Mouse (Mus musculus): Measurements from ENCODE around the gene Ncdn.

The Ncdn gene

DNA sequence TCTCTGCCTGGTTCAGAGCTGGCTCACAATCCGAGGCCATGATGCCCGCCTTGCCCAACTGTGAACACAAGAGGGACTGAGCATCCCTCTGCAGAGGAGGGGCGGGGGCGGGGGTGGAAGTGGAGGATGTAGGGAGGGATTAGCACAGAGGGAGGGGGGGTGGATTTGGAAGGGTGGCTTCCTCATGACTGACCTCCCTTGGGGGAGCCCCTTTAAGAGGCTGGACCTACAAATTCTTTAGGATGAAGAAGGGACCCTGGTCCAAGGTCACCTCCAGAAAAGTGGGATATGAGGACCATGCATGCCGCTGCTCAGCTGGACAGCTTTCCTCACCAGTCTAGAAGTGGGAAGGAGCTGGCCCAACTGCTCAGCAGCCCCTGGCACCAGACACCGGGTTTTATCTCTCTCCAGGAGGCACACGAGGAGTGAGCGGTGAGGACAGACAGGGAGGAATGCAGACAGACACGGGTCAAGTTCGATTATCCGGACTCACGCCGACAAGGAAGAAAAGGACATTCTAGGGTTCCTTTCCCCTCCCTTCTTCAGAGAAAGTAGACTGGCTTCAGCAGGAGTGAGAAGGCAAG, 1.1 kb downstream of the Ncdn start:
- DNase-seq, result no peak

DNA sequence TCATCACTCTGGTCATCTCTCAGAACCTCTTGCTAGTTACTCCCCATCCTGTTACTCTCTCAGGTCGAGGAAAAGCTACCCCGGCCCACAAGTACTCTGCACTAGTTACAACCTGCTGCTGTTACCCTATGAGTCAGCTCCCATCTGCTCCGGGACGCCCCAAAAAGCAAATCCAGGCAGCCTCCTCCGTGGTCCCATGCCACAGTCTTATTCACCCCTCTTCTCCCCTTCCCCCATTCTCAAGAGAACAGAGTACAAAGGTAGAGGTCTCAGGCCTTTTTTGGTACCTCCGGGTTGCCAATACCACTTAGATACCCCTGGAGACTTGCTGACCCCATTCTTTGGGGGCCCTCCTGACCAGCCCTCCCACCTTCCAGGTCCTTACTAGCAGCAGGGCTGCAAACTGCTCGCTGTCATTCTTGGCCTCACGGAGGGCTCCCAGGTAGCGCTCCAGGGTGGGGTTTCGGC, 1.6 kb downstream of the Ncdn start:
- no peak for DNase-seq

DNA sequence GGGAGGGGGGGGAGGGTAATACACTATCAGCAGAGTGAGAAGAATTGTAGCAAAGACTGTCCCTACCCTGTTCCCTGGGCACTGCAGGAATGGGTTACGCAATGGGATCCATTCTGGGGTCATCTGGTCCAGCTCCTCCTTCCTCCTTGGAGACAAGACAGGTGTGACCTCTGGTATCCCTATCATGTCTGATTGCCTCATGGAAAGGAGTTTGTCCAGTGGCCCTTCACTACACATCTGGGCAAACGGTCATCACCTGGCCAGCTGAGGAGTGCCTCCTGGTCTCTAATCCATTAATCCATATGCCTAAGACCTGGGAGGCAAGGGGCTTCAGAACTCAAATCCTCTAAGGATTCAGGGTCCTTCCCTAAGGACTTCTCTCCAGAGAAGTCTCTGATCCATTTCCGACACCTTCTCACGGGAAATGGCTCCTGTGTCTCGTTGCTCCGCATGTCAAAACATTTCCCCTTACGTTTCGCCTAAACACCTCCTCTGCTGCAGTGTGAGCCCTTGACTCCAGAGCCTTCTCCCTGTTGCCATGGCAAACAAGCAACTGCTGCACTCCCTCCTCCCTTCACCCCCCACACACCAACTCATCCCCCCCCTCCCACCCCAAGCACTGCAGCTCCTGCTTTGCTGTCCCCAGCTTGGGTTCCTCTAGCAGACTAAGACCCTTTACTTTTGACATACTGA, 2.2 kb downstream of the Ncdn start:
- DNase-seq, result no peak

DNA sequence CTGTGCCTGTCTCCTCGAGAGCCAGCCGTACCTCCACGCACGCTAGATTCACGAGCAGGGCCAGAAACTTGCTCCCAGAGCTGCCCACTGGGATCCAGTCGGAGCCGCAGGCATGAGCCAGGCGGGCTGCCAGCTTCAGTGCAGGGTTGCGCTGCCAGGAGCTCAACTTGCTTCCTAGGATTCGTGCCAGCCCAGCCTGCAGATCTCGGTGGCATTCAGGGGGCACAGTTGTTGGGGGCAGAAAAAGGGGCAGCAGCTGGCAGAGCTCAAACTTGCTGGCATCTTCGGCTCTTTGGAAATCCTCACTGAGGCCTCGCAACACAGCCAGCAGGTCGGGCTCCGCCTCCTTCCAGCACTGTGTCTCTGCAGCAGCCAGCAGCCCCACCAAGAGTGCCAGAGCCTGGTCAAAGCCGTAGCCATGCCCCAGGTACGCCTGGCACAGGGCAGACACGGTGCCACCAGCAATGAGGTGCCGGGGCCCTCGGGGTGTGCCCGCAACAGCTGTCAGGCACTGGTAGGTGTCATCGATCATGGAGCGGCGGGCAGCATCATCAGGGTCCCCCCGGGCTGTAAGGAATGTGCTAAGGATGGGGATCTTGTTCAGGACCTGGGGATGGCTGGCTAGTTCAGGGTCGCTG, 3.1 kb downstream of the Ncdn start:
- DNase-seq, result no peak

DNA sequence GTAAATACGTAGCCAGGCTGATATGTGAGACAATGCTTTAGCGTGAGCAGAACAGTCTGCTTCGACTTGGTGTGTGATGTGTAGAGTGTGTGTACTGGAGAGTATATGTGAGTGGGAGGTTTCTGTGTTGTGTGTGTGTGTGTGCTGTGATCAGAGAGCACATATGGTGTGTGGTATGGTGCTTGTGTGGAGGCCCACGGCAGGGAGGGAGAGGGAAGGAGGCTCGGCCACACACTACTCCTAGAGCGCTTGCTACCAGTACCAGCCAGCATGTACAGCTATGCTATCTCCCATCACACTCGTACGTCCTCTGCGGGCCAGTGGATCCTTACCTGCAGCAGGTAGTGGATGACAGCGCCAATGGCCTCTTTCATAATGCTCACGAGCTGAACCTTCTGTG, 3.7 kb downstream of the Ncdn start:
- DNase-seq, result no peak

DNA sequence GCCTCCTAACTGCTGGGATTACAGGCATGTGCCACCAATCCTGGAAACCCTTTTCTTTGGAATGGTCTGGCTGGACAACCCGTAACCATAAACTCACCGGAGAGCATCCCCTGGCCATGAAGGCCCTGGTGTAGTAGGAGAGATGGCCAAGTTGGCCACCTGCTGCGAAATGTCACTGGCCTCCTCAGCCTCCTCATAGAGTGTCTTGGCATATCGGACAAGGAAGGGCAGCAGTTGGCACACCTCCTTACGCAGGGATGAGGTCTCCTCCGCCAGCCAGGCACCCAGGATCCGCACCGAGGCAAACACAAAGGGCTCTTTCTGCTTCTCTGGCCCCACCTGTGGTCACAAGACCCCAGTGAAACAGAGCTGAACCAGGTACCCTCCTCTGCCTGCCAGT, 4.9 kb downstream of the Ncdn start:
- no peak for DNase-seq

DNA sequence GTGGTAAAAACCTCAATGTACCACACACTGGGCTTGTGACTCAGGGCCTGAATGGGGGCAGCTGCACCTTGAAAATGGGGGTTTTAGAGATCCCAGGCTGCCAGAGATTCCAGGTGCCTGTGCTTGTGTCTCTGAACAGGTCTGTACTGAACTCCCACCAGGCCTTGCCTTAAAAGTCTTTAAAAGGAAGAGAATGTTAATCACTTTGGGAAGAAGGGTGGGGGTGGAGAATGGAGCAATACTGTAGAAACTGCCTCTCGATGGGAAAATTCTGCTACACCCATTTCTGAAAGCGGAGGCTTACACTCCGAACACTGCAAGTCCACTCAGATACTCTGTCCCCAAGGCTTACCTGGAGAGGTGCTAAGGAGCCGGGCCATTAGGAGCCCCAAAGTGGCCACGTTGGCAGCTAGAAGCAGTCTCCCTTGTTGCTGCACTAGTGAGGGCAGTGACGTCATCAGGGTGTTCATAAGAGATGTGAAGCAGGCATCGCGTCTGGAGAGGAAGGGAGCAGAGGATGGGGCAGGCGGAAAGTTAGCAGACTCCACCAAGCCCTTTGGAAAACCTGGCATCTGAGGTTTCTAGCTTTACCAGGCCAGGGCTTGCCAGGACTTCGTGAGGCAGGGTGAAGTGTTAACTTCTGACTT, 6.9 kb downstream of the Ncdn start:
- no peak for DNase-seq

DNA sequence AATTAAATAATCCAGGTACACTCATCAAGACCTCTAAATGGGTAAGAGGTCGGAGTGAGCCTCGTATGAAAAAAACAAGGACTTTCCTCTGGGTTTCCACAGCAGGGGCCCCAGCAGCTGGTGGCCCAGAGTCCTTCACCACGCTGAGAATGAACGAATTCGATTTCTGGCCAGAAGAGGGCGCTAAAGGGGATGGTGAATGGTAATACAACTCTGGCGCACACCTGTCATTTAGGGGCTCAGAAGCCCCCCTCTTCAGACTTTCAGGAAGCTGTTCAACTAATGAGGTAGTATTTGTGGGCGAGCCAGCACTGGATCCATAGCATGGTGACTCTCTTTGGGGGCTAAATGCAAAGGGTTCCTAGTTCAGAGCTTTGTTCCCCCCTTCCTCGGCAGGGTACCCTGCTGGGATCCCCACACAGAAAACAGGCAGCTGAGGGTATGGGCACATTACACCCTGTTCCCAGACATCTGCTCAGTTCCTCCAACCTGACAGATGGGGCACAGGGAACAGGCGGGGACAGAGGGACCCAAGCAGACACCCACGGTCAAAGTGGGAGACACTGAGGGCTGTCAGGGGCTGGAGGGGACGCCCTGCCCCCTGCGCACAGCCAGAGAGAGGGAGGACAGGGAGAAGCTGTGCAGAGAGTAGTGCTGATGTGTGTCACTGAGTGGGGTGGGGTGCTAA, 7.6 kb downstream of the Ncdn start:
- peak; percentile 54 for DNase-seq

DNA sequence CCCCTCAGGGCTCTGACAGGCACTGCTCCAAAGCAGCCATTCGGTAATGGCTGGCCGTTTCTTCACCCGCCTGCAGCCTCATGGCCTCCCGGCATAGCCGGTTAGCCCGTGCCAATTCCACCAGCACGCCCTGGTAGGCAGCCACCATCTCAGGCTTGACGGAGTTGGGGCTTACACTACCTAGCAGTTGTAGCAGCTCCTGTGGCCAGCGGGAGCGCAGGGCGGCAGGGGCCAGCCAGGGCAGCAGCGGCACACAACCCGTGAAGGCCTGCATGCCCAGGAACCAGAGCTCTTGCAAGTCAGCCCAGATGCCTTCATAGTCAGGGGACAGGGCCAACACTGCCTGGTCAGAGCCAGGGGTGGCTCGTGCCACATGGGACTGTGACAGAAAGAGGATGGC, 8.4 kb downstream of the Ncdn start:
- no peak for DNase-seq

DNA sequence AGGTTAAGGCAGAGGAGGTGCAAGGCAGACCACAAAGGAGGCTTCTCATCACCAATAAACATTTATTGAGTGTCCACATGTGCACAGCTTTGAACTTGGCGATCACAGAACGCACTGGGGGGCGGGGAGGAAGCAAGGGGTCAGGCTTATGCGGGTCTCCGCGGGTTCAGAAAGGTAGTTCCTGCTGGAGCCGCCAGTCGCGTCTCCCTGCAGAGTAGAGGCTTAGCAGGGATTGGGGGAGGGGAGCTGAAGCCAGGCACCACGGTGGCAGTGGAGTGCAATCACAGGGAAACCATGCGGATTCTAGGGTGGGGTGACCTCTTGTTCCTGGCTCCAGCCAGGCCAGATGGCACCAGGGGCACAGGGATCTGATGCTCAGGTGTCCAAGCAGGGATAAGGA, 9.5 kb downstream of the Ncdn start:
- DNase-seq, result no peak

DNA sequence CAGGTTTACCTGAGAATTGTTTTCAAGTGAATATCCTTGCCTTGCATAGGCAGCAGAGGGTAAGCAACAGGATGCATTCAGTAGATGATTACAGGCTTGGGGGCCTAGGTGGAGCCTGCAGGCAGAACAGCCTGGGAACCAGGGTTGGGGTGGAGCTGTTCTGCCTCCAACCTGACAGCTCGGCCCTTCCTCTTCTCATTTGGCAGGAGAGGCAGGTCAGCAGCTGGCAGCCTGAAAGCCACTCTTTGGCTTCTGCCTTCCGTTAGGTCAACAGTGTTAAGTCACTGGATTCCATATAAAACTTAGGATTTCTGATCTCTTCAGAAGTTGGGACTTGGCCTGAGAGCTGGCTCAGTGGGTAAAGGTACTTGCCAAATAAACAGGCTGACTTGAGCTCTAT, 10.3 kb downstream of the Ncdn start:
- DNase-seq, result no peak

DNA sequence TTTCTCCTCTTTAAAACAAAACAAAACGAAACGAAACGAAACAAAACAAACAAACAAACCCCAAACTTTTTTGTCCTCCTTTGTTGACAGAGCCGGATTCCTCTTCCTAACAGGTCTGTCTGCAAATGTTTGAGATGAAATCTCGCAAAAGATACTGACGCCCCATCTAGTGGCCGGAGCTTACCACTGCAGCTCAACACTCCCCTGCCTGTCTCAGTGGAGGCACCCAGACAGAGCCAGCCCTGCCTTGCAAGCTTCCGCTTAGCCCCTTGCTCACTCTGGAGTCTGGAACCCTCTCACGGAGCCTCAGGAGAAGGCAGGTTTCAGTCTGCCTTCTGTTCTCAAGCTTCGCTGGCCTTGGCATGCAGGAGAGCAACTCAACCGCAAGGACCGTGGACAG, 11.8 kb downstream of the Ncdn start:
- DNase-seq, result peak; percentile 84

DNA sequence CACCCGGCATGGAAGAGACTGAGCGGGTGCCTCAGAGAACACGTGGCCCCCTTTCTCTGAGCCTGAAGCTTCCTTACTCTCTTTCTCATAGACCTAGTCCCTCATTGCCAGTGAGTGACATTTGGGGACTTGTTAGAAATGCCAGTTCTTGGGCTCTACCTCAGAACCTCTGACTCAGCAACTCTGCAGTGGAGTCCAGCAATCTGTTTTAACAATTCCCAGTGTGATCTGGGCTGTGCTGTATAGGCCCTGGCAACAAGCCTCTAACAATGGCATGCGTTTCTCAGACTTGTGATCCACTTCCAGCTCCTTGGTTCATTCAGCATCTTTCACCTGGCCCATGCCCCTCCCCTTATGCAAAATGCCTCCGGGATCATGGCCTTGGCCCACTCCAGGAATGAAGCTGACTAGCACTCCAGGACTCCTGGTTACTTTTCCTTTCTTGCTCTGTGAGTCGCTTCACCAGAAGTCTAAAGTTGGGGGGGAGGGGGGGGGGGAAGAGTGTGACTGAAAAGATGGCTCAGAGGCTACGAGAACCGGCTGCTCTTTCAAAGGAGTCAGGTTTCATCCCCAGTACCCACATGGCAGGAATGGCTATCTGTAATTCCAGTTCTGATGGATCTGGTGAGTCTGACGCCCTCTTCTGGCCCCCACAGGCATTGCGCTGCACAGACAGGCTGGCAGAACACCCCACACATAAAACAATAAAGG, 13.1 kb downstream of the Ncdn start:
- DNase-seq, result no peak

DNA sequence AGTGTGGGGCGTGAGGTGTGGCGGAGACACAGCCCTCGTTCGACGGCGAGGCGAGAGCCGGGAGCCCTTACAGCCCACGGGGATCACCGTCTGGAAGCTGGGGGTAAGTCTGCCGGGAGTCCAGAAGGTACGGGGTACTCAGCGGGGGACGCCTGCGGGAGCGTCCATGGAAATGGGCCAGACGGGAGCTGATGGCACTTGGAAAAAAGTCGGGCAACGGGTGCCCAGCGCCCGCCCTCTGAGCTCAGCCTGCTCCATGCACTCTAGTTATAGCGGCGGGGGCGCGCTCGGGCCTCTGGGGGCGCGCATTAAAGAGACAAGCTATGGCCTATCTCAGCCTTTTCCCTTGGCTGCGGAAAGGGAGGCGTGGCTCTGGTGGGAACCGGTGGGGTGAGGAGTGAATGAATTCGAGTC, 17.2 kb downstream of the Ncdn start, which contains the start of gene Tfap2e:
Gene Tfap2e (minus strand): TSS at position 240 of the 414 bp plus-strand sequence.
- DNase-seq, result peak; percentile 51

DNA sequence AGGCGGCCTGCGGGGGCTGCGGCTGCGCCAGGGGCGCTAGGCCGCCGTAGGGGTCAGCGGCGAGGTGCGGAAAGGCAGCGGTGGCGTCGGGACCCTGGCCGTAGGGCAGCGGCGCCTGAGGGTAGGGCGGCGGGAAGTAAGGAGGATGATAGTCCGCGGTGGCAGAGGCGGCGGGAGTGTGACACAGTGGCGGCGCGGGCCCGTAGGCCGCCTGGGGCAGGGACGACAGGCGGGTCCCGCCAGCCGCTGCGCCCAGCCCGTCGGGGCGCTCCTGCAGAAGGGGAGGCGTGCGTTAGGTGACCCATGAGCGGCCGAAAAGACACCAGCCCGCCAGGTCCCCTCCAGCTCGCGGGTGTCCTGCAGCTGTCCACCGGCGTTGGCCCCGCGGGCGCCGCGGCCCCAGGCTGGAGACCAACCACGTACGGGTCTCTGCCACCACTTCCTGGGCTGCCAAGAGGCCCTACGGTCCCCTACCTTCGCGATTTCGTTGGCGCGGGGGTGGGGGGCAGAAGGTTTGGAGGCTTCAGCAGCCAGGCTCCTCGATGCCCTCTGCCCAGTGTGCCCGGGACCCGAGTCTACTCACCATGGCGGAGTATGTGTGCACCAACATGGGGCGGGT, 17.7 kb downstream of the Ncdn start:
- DNase-seq, result no peak

DNA sequence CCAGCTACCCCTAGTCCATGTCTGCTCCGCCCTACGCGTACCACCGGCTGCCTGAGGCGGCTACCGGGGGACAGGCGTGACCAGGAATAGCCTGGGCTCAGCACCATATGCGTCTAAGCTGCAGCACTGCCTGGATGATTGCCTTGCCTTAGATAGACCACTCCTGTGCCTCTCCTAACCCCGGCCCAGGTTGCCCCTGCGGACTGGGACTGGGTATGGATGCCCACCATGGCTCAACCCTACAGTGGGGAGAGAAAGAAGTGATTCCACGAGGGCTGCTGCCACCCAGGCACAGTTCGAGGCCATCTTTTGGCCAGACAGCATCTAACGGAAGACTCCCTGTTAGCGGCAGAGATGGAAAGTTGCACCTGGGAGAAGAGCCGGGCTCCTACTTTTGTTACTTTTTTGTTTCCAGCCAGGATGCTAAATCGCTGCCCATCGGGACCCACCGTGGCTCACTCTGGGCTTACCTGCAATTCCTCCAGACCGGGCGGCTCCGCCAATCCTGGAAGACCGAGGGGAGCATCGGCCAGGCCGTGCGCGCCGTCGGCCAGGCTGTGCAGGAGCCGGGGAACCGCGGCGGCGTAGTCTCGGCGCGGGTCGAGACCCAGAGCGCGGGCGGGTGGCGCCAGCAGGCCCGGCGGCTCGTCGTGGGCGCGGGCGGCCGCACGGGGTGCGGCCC, 18.4 kb downstream of the Ncdn start:
- DNase-seq, result no peak

DNA sequence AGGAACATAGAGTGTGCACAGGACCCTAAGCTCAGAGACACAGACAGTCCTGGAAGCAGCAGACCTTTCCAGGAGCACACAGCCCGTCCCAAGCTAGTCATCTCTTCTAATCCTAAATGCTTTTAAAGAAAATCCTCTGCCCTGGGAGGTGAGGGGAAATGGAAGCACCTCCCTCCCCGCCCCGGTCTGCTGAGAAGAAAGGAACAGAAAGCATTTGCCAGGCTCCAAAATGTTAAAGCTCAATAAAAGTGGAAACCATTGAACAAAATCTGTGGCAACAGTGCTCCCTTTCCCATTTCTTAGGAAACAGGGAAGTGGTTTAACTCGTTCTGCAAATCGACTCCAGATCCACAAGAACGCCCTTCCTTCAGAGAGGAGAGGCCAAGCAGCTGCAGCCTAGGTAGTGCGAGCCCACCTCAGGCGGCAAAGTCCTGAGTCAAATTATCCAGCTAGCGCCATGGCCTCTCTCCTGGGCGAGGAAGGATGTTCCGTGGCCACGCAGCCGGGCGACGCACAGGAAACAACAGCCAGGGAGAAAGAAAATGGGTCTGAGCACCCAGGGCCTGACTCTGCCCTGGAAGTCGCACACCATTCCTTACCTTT, 19.1 kb downstream of the Ncdn start:
- no peak for DNase-seq

DNA sequence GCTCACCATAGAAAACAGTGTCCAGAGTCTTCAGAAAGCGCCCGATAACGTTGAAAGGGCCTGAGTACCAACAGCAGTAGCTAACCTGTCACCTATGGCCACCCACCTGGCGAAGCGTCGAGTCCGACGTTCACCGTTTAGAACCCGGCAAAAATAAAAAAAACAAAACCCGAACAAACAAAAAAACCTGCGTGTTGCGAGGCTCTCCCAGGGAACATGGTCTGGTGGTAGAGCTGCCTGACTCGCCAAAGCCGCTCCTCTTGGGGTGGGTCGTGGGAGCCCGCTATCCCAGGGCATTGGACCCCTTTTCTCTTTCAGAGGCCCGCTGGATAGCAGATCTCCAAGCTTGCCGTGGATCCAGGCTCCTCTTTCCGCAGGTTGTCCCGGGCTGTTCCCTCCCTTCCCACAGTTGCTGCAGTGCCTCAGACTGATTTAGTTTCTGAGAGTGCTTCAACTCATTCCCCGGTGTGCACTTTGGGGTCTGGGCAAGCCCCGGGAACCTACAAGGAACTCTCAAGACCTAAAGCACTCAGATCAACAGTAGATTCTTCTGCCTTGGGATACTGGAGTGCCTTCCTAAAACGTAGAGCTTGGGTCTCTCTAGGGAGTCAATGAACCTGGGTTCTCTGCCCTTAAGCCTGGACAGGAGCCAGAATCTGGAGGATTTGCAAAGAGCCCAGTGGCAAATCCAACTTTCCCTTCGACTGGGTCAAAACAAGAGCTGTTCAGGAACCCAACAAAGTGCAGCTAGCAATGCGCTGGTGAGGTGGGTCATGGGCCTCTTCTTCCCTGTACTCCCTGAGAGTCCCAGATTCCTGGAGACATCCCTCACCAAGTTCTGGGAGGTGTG, 20.5 kb downstream of the Ncdn start:
- DNase-seq, result no peak

DNA sequence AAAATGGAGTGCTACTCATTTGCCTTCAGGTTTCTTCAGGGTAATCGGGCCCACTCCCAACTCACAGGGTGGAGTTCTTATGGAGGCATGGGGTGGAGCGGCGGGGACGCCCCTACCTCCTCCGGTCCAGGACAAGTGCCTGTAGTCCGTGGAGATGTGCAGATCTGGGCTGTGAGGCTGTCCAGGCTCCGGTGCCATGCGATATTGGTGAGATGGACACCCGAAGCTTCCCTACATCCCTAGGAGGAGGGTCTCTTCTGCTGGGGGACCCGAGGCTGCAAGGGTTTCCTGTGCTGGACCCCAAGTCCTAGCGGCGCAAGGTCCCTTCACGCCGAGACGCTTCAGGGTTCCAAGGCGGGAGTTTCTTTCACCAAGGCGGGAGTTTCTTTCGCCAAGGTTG, 21.1 kb downstream of the Ncdn start:
- DNase-seq, result no peak

DNA sequence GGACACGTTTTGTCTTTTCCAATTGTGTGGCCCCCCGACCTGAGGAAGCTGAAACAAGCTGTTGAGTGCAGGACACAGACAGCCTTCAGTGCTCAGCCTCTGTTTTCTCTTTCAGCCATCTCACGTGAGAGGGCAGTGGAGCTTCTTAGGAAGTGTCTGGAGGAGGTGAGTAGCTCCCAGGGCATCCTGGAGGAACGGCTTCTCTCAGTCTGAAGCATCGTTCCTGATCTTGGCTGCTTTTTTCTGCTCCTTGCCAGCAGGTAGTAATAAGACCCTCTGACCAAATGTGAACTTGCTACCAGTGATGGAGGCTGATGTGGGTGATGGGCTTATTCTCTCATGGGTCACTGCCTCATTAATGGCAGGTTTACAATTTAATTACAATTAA, 45.8 kb downstream of the Ncdn start:
- DNase-seq, result no peak

All from kidney, postnatal 14 days (tissue).